In genomic region chr6:128849902-128850301, GRCm38 (mm10) we compare ENCODE assay signal across 10 mouse cellular contexts. TPM values are rescaled to one million over a fixed set of nuclear protein-coding genes. Genes with fewer than 3 reads are reported as not detected.
A peak's percentile ranks its signal among the peaks of the same experiment; 100 is the strongest.
DNase-seq lines count a peak whose midpoint lies in the region; ATAC-seq lines count a peak whose summit lies in the region.
"Had no signal": no experiment of that assay in that cellular context is flagged by ENCODE, and none has a peak within 500 bp of the region (broad histone marks: within the 10 kb centered on the region; RNA-seq: fewer than 3 reads in every experiment).

No protein-coding gene starts in this region.

- peak; percentile 32; the same call in 1 of the 2 replicates for ATAC-seq in hindbrain, embryonic 14.5 days (ENCODE audit: low FRiP score)
- ATAC-seq in hindbrain, embryonic 13.5 days (ENCODE audit: low FRiP score), result no peak

- H3K27me3 ChIP-seq in hindbrain, embryonic 14.5 days (ENCODE audit: control insufficient read depth, insufficient read depth, low read length), result no peaks in the 10 kb centered on the region
- no peaks in the 10 kb centered on the region for H3K27me3 ChIP-seq in hindbrain, embryonic 13.5 days
- H3K27me3 ChIP-seq in embryonic facial prominence, embryonic 10.5 days (replicated peaks; ENCODE audit: low read depth, poor library complexity, severe bottlenecking), result no peaks in the 10 kb centered on the region
- H3K27me3 ChIP-seq: embryonic facial prominence, embryonic 13.5 days; limb, embryonic 12.5 days had no signal

- H3K4me1 ChIP-seq in hindbrain, embryonic 14.5 days (replicated peaks; ENCODE audit: control insufficient read depth, insufficient read depth, low read length), result no peaks in the 10 kb centered on the region
- no peaks in the 10 kb centered on the region for H3K4me1 ChIP-seq in hindbrain, embryonic 13.5 days (replicated peaks)
- peaks cover 13% of the 10 kb centered on the region; the same call in 1 of the 2 replicates for H3K4me1 ChIP-seq in embryonic facial prominence, embryonic 10.5 days
- H3K4me1 ChIP-seq: embryonic facial prominence, embryonic 13.5 days; limb, embryonic 12.5 days had no signal

- H3K27ac ChIP-seq in hindbrain, embryonic 14.5 days, result no peak overlapping the region
- no peak overlapping the region for H3K27ac ChIP-seq in hindbrain, embryonic 13.5 days
- no peak overlapping the region for H3K27ac ChIP-seq in embryonic facial prominence, embryonic 10.5 days (replicated peaks)
- H3K27ac ChIP-seq: embryonic facial prominence, embryonic 13.5 days; limb, embryonic 12.5 days had no signal

- no peaks in the 10 kb centered on the region for H3K9me3 ChIP-seq in hindbrain, embryonic 14.5 days (ENCODE audit: control insufficient read depth, low read length)
- no peaks in the 10 kb centered on the region for H3K9me3 ChIP-seq in hindbrain, embryonic 13.5 days
- no peaks in the 10 kb centered on the region for H3K9me3 ChIP-seq in embryonic facial prominence, embryonic 10.5 days
- H3K9me3 ChIP-seq: embryonic facial prominence, embryonic 13.5 days; limb, embryonic 12.5 days had no signal

- no peak overlapping the region for H3K4me2 ChIP-seq in hindbrain, embryonic 14.5 days (replicated peaks)
- no peak overlapping the region for H3K4me2 ChIP-seq in hindbrain, embryonic 13.5 days
- H3K4me2 ChIP-seq: embryonic facial prominence, embryonic 13.5 days; limb, embryonic 12.5 days had no signal

- H3K36me3 ChIP-seq in hindbrain, embryonic 14.5 days (replicated peaks; ENCODE audit: control insufficient read depth, insufficient read depth), result no peaks in the 10 kb centered on the region
- H3K36me3 ChIP-seq in hindbrain, embryonic 13.5 days, result no peaks in the 10 kb centered on the region
- no peaks in the 10 kb centered on the region for H3K36me3 ChIP-seq in embryonic facial prominence, embryonic 10.5 days (replicated peaks)
- H3K36me3 ChIP-seq: embryonic facial prominence, embryonic 13.5 days; limb, embryonic 12.5 days had no signal

- peak; percentile 72 for DNase-seq in hindbrain, embryonic 14.5 days (ENCODE audit: low spot score)
- DNase-seq in B cell, adult 2 months, result peak; percentile 66 to 72
- DNase-seq in Muller cell, postnatal 12 days (ENCODE audit: inconsistent ontology term), result peak; percentile 60
- DNase-seq in embryonic facial prominence, embryonic 10.5 days (ENCODE audit: low spot score), result peak; percentile 79
- DNase-seq in kidney, postnatal 4 days, result peak; percentile 75 to 77
- DNase-seq in naive thymus-derived CD4-positive, alpha-beta T cell, adult 2 months (ENCODE audit: low read depth), result peak; percentile 81
- DNase-seq in spleen, postnatal 36 days (ENCODE audit: low spot score in 2 of 2), result no peak

- H3K9ac ChIP-seq in hindbrain, embryonic 14.5 days, result no peak overlapping the region
- no peak overlapping the region for H3K9ac ChIP-seq in hindbrain, embryonic 13.5 days
- H3K9ac ChIP-seq: embryonic facial prominence, embryonic 13.5 days; limb, embryonic 12.5 days had no signal

- H3K4me3 ChIP-seq in hindbrain, embryonic 14.5 days (replicated peaks; ENCODE audit: low read length), result no peak overlapping the region
- no peak overlapping the region for H3K4me3 ChIP-seq in hindbrain, embryonic 13.5 days
- H3K4me3 ChIP-seq in embryonic facial prominence, embryonic 10.5 days, result no peak overlapping the region
- H3K4me3 ChIP-seq: embryonic facial prominence, embryonic 13.5 days; limb, embryonic 12.5 days had no signal

- 46% methylated on average over 2 of the region's 2 CpGs for WGBS in hindbrain, embryonic 14.5 days
- 55% methylated on average over 2 of the region's 2 CpGs for WGBS in hindbrain, embryonic 13.5 days
- 52% methylated on average over 2 of the region's 2 CpGs for WGBS in embryonic facial prominence, embryonic 10.5 days

RNA-seq across cellular contexts. Expression of gene Klrb1b, which starts 23.8 kb away (rescaled TPM):
- not detected in 2 replicates for polyA plus RNA-seq in hindbrain, embryonic 14.5 days (2014; fragmentation: Nextera tagmentation; extraction: Ambion mirVana)
- polyA plus RNA-seq in hindbrain, embryonic 13.5 days (2015; fragmentation: Nextera tagmentation; extraction: Ambion mirVana), result 0.08 TPM in 1 of 2 replicates, not detected in the other
- not detected in 2 replicates for polyA plus RNA-seq in embryonic facial prominence, embryonic 10.5 days (2016; fragmentation: Nextera tagmentation; extraction: Ambion mirVana)
- polyA plus RNA-seq: embryonic facial prominence, embryonic 13.5 days; limb, embryonic 12.5 days had no signal

RNA-seq across cellular contexts. Expression of gene Gm44511, which starts 23.8 kb away (rescaled TPM):
- not detected in 2 replicates for polyA plus RNA-seq in hindbrain, embryonic 14.5 days (2014; fragmentation: Nextera tagmentation; extraction: Ambion mirVana)
- not detected in 2 replicates for polyA plus RNA-seq in hindbrain, embryonic 13.5 days (2015; fragmentation: Nextera tagmentation; extraction: Ambion mirVana)
- polyA plus RNA-seq in embryonic facial prominence, embryonic 10.5 days (2016; fragmentation: Nextera tagmentation; extraction: Ambion mirVana), result not detected in 2 replicates
- polyA plus RNA-seq: embryonic facial prominence, embryonic 13.5 days; limb, embryonic 12.5 days had no signal

RNA-seq across cellular contexts. Expression of gene Clec2i, which starts 37.5 kb away (rescaled TPM):
- polyA plus RNA-seq in hindbrain, embryonic 14.5 days (2014; fragmentation: Nextera tagmentation; extraction: Ambion mirVana), result not detected in 2 replicates
- not detected in 2 replicates for polyA plus RNA-seq in hindbrain, embryonic 13.5 days (2015; fragmentation: Nextera tagmentation; extraction: Ambion mirVana)
- polyA plus RNA-seq in embryonic facial prominence, embryonic 10.5 days (2016; fragmentation: Nextera tagmentation; extraction: Ambion mirVana), result not detected in 2 replicates
- polyA plus RNA-seq: limb, embryonic 12.5 days had no signal

RNA-seq across cellular contexts. Expression of gene BC035044, which starts 41.0 kb away (rescaled TPM):
- 0.52 TPM in 2 replicates for polyA plus RNA-seq in hindbrain, embryonic 14.5 days (2014; fragmentation: Nextera tagmentation; extraction: Ambion mirVana)
- polyA plus RNA-seq in hindbrain, embryonic 13.5 days (2015; fragmentation: Nextera tagmentation; extraction: Ambion mirVana), result 0.34 and 0.57 TPM in 2 replicates
- 1.1 and 2.0 TPM in 2 replicates for polyA plus RNA-seq in embryonic facial prominence, embryonic 10.5 days (2016; fragmentation: Nextera tagmentation; extraction: Ambion mirVana)

Comparison
In these comparisons a context has a peak if more than half of its experiments do, and no peak if none do; other contexts are left out.
1. DNase-seq: peak in hindbrain, embryonic 14.5 days (single experiment), B cell, adult 2 months (2 of 2), Muller cell, postnatal 12 days (single experiment), embryonic facial prominence, embryonic 10.5 days (single experiment), kidney, postnatal 4 days (2 of 2) and naive thymus-derived CD4-positive, alpha-beta T cell, adult 2 months (single experiment); none in spleen, postnatal 36 days (0 of 2).